Mouse (Mus musculus) testis, adult 2 months (tissue): Measurements from ENCODE around the gene Reln.

Source experiments
- CTCF ChIP-seq: fragments of 200-500 bp; IDR thresholded peaks from 2 replicates; pipeline ENCODE4 v1.5.1; 2012; ENCODE audit warnings: low read depth, mild to moderate bottlenecking, inconsistent platforms, low read length, moderate library complexity; ENCODE audit not compliant: control insufficient read depth, insufficient read depth, insufficient replicate concordance
- POLR2A ChIP-seq: fragments of 200-500 bp; IDR thresholded peaks from 2 replicates; pipeline ENCODE4 v1.6.1; 2012; ENCODE audit warnings: low read depth, mild to moderate bottlenecking, inconsistent platforms, low read length, moderate library complexity; ENCODE audit not compliant: control insufficient read depth

GRCm38 (mm10) chr5:22059251-22059650, 285.3 kb downstream of the Reln start:
- no peak for TF ChIP-seq POLR2A
- TF ChIP-seq CTCF = no peak
